Mouse (Mus musculus): ENCODE data around the gene Ppard. TPM values are rescaled to one million over a fixed set of nuclear protein-coding genes. Genes with fewer than 3 reads are reported as not detected.

Gene Ppard
- polyA plus RNA-seq, 1 experiment = 6.6 TPM

DNA sequence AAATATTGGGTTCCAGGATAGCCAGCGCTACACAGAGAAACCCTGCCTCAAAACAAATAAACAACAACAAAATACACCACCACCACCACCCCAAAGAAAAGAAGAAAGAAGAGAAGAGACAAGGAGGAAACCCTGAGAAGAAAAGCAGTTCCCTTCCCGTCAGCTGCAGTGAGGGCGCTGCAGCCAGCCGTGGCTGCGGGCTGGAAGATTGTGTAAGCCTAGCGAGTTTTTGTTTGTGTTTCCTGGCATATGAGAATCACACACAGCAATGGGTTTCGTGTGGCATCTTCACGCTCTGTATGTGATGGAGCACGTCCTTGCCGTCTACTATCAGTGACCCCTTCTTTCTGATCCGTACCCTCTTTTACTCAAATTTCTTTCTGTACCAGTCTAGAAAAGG is 14.1 kb downstream of the Ppard start:
- H3K9me3 ChIP-seq (ENCODE audit: control insufficient read depth, low read length) = no peaks in the 10 kb centered on the region
- no peaks in the 10 kb centered on the region for H3K27me3 ChIP-seq (ENCODE audit: control insufficient read depth)
- H3K4me3 ChIP-seq (replicated peaks) = no peak overlapping the region
- H3K36me3 ChIP-seq (ENCODE audit: control insufficient read depth) = peaks cover 80% of the 10 kb centered on the region
- TF ChIP-seq TAL1 (IDR thresholded peaks at IDR 0.05; ENCODE audit: low read length) (no peak), GATA1 (IDR thresholded peaks at IDR 0.05; ENCODE audit: low read length) (no peak)
- peaks cover 28% of the 10 kb centered on the region for H3K4me1 ChIP-seq (ENCODE audit: control insufficient read depth)

DNA sequence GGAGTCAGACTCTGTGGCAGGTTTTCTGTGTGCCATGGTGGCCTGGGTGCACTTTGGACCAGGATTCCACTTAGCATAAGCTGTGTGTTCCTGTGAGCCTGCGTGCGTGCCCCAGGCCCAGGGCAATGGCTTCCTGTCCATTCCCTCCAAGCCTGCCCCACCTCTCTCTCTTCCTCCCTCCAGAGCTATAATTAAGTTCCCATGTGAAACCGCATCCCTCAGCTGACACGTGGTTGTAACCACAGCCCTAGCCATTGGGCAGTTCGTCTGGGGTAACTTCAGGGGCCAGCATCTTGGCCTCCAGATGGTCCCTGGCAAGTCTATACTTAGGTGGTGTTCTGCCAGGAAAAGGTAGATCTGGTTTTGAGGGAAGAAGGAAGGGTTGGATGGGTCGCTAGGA is 15.1 kb downstream of the Ppard start:
- Histone ChIP-seq H3K36me3 (ENCODE audit: control insufficient read depth) (peaks cover 80% of the 10 kb centered on the region), H3K9me3 (ENCODE audit: control insufficient read depth, low read length) (no peaks in the 10 kb centered on the region), H3K4me1 (ENCODE audit: control insufficient read depth) (peaks cover 26% of the 10 kb centered on the region), H3K27me3 (ENCODE audit: control insufficient read depth) (no peaks in the 10 kb centered on the region), H3K4me3 (replicated peaks) (no peak overlapping the region)
- no peak for TF ChIP-seq TAL1 (IDR thresholded peaks at IDR 0.05; ENCODE audit: low read length)
- TF ChIP-seq GATA1 (IDR thresholded peaks at IDR 0.05; ENCODE audit: low read length) = no peak

GRCm38 (mm10) chr17:28249062-28249461 is 16.6 kb downstream of the Ppard start:
- Histone ChIP-seq H3K36me3 (ENCODE audit: control insufficient read depth) (peaks cover 67% of the 10 kb centered on the region), H3K4me1 (ENCODE audit: control insufficient read depth) (peaks cover 23% of the 10 kb centered on the region), H3K27me3 (ENCODE audit: control insufficient read depth) (no peaks in the 10 kb centered on the region), H3K4me3 (replicated peaks) (no peak overlapping the region), H3K9me3 (ENCODE audit: control insufficient read depth, low read length) (no peaks in the 10 kb centered on the region)
- TF ChIP-seq TAL1 (IDR thresholded peaks at IDR 0.05; ENCODE audit: low read length) (no peak), GATA1 (IDR thresholded peaks at IDR 0.05; ENCODE audit: low read length) (no peak)

DNA sequence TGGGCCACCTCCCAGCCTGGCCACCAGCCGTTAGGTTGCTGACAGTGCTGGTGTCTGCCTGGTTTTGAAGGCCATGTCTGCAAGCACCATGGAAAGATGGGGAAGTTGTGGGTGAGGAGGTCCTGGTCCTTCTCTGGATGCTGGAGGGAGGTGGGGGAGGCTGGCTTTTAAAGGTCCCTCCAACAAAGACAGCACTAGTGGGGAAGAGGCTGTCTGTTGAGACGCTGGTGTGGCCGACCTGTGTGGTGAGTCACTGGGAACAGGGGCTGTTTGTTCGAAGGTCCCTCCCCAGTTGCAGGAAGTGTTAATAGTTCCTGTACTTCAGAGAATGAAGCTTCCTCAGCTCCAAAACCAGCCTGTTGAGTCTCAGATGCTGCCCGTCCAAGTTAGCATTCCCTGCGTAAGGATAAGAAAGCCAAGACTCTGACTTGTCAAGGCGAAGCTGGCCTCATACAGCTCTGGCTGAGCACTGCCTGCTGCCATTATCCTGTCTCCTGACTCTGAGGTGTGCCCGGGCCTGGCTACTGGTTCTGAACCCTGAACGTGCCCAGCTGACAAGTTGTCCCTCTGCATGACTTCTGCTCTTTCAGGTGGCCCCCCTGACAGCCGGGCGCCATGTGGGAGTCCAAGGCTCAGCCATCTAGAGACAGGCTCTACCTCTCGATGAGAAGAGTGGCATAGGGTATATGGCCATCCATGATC is 19.2 kb downstream of the Ppard start:
- Histone ChIP-seq H3K36me3 (ENCODE audit: control insufficient read depth) (peaks cover 45% of the 10 kb centered on the region), H3K9me3 (ENCODE audit: control insufficient read depth, low read length) (no peaks in the 10 kb centered on the region), H3K27me3 (ENCODE audit: control insufficient read depth) (no peaks in the 10 kb centered on the region), H3K4me3 (replicated peaks) (no peak overlapping the region), H3K4me1 (ENCODE audit: control insufficient read depth) (peaks cover 29% of the 10 kb centered on the region)
- TF ChIP-seq GATA1 (IDR thresholded peaks at IDR 0.05; ENCODE audit: low read length) = no peak
- no peak for TF ChIP-seq TAL1 (IDR thresholded peaks at IDR 0.05; ENCODE audit: low read length)

DNA sequence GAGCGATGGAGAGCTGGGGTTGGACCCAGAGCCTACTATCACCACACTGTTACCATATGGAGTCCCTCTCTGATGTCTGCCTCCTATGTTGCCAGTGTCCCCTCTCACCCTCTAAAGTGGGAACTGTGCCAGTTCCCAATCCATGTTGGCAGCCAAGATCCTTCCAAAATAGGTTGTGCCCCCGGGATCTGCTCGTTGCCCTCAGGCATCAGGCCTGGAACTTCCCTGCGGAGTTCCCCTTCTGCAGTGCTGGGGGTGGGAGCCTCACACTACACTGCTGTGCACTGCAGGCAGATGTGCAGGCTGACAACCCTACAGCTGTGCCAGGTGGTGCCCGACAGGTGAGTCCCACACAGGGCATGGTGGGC is 19.8 kb downstream of the Ppard start:
- H3K4me3 ChIP-seq (replicated peaks) = no peak overlapping the region
- H3K27me3 ChIP-seq (ENCODE audit: control insufficient read depth) = no peaks in the 10 kb centered on the region
- TF ChIP-seq TAL1 (IDR thresholded peaks at IDR 0.05; ENCODE audit: low read length) = no peak
- no peak for TF ChIP-seq GATA1 (IDR thresholded peaks at IDR 0.05; ENCODE audit: low read length)
- peaks cover 32% of the 10 kb centered on the region for H3K4me1 ChIP-seq (ENCODE audit: control insufficient read depth)
- H3K9me3 ChIP-seq (ENCODE audit: control insufficient read depth, low read length) = no peaks in the 10 kb centered on the region
- H3K36me3 ChIP-seq (ENCODE audit: control insufficient read depth) = peaks cover 41% of the 10 kb centered on the region

- Histone ChIP-seq H3K4me1 (ENCODE audit: control insufficient read depth) (peaks cover 32% of the 10 kb centered on the region), H3K9me3 (ENCODE audit: control insufficient read depth, low read length) (no peaks in the 10 kb centered on the region), H3K4me3 (replicated peaks) (no peak overlapping the region), H3K27me3 (ENCODE audit: control insufficient read depth) (no peaks in the 10 kb centered on the region), H3K36me3 (ENCODE audit: control insufficient read depth) (peaks cover 35% of the 10 kb centered on the region)
- no peak for TF ChIP-seq TAL1 (IDR thresholded peaks at IDR 0.05; ENCODE audit: low read length)
- TF ChIP-seq GATA1 (IDR thresholded peaks at IDR 0.05; ENCODE audit: low read length) = no peak
Observed at GRCm38 (mm10) chr17:28253216-28253615, 20.7 kb downstream of the Ppard start.

GRCm38 (mm10) chr17:28254804-28255203 is 22.3 kb downstream of the Ppard start:
- TF ChIP-seq TAL1 (IDR thresholded peaks at IDR 0.05; ENCODE audit: low read length) (no peak), GATA1 (IDR thresholded peaks at IDR 0.05; ENCODE audit: low read length) (no peak)
- H3K36me3 ChIP-seq (ENCODE audit: control insufficient read depth) = peaks cover 38% of the 10 kb centered on the region
- H3K27me3 ChIP-seq (ENCODE audit: control insufficient read depth) = no peaks in the 10 kb centered on the region
- H3K9me3 ChIP-seq (ENCODE audit: control insufficient read depth, low read length) = peaks cover 6% of the 10 kb centered on the region; the same call in 1 of the 2 replicates
- H3K4me3 ChIP-seq (replicated peaks) = no peak overlapping the region
- peaks cover 38% of the 10 kb centered on the region for H3K4me1 ChIP-seq (ENCODE audit: control insufficient read depth)

DNA sequence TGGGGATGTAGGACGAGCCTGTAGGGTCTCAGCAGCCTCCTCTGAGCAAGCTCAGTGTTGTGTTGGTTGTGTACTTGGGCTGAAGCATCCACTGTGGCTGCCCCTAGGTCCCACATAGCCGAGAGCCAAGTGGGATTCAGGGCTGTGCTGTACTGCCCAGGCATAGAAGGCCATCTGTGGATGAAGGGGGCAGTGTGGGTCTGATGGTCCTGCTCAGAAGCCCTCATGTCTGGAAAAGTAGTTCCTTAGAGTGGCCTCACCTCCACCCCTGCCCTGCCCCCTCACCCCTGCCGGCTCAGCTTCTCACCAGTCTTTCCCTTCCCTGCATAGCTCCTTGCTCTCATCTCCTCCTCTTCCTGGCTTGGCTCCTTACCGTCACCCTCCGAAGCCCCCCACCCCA is 23.2 kb downstream of the Ppard start:
- TF ChIP-seq TAL1 (IDR thresholded peaks at IDR 0.05; ENCODE audit: low read length) (no peak), GATA1 (IDR thresholded peaks at IDR 0.05; ENCODE audit: low read length) (no peak)
- Histone ChIP-seq H3K9me3 (ENCODE audit: control insufficient read depth, low read length) (peaks cover 10% of the 10 kb centered on the region; the same call in 1 of the 2 replicates), H3K4me3 (replicated peaks) (no peak overlapping the region), H3K36me3 (ENCODE audit: control insufficient read depth) (peaks cover 37% of the 10 kb centered on the region), H3K4me1 (ENCODE audit: control insufficient read depth) (peaks cover 42% of the 10 kb centered on the region), H3K27me3 (ENCODE audit: control insufficient read depth) (no peaks in the 10 kb centered on the region)

DNA sequence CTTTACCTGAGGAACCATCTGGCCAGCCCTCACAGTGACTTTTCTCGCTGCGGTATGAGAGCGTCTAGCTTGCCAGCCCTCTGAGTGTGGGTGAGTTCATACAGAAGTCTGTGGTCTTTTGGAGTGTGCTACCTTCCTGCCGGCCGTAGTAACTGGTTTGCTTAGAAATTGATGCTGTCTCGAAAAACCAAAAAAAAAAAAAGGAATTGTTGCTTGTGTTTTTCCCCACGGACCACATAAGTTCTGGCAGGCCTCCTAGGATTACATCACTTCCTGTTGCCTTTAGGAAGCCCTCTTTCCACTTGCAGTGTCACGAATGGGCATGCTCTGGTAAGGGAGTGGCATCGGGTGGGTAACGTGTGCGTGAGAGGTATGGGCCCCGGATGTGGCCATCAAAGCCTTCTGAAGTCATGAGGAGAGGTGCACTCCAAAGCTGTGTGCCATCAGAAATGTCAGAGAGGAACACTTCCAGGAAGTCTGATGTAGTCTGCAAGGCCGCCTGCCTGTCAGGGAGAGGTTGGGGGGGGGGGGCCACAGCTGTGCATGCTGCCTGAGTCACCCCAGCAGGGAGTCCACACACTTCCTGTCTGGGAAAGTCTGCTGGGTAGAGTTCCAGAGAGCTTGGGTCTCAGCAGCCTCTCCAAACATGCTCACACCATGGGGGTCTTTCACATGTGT is 24.3 kb downstream of the Ppard start:
- H3K4me3 ChIP-seq (replicated peaks) = no peak overlapping the region
- peaks cover 29% of the 10 kb centered on the region for H3K36me3 ChIP-seq (ENCODE audit: control insufficient read depth)
- H3K4me1 ChIP-seq (ENCODE audit: control insufficient read depth) = peaks cover 43% of the 10 kb centered on the region
- no peaks in the 10 kb centered on the region for H3K27me3 ChIP-seq (ENCODE audit: control insufficient read depth)
- TF ChIP-seq GATA1 (IDR thresholded peaks at IDR 0.05; ENCODE audit: low read length) (no peak), TAL1 (IDR thresholded peaks at IDR 0.05; ENCODE audit: low read length) (no peak)
- H3K9me3 ChIP-seq (ENCODE audit: control insufficient read depth, low read length) = peaks cover 10% of the 10 kb centered on the region; the same call in 1 of the 2 replicates

All from erythroblast, embryonic 14.5 days (primary cell).